Mouse (Mus musculus): ENCODE measurements around the gene Mettl16.
"Not testable (repeated sequence)": the region's sequence is repeated elsewhere in the genome, so short reads cannot be mapped to it uniquely, and the experiment has no call there.

Gene Mettl16

GRCm38 (mm10) chr11:74792874-74793273 lies 22.2 kb downstream of the Mettl16 start:
- no peak for DNase-seq

- no peak for DNase-seq
Measured at GRCm38 (mm10) chr11:74800658-74801057, 30.0 kb downstream of the Mettl16 start.

GRCm38 (mm10) chr11:74804081-74804627 lies 33.5 kb downstream of the Mettl16 start:
- no peak for DNase-seq

DNA sequence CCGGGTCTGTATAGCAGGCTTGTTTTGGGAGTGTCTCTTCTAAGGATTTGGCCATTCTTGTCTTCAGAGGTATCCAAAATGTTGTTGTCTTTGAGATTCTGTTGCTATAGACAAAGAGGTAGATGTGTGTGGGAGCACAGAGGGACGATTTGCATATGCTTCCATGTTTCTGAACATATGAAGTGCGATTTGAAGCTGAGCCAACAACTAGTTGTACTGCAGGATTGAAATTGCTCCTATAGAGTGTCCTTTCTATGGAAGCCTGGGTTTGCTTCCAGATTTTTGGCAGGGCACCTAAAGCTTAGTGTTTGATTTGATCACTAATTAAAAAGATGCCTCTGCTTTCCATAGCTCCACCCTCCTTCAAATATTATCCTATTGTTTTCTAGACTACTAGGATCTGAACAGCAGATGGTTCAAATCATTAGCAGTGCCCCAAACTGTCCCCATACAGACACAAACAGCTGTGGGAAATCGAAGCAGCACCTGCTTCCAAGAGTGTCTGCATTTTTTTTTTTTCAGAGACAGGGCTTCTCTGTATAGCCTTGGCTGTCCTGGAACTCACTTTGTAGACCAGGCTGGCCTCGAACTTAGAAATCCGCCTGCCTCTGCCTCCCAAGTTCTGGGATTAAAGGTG lies 36.7 kb downstream of the Mettl16 start:
- no peak for DNase-seq

- DNase-seq = no peak
Measured at GRCm38 (mm10) chr11:74808251-74808853, 37.7 kb downstream of the Mettl16 start.

DNA sequence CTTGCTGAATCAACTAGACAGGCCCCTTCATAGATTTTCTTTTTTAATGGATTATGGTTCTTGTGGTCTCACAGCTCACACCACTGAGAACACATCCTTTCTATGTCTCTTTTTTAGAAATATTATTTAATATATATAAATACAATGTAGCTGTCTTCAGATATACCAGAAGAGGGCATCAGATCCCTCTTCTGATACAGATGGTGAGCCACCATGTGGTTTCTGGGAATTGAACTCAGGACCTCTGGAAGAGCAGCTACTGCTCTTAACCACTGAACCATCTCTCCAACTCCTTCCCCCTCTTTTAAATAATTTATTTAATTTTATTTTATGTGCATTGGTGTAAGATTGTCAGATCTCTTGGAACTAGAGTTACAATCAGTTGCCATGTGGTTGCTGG lies 39.5 kb downstream of the Mettl16 start:
- no peak for DNase-seq

DNA sequence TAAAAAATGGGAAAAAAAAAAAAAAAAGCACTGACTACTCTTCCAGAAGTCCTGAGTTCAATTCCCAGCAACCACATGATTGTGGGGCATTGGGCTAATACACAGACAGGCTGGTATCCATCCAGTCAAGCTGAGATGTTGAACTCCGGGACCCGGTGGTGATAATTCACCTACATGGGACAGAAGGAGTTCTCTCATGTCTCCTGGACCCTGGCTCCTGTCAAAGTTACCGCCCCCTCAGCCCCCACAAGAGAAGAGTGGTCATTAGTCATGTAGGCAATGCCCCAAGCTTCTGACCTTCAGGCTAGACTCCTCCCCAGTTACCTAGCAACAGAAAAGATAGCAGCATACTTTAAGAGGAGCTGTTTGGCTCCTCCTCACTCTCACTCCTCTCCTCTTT lies 40.4 kb downstream of the Mettl16 start:
- not testable (repeated sequence) for DNase-seq

- DNase-seq = no peak
Measured at GRCm38 (mm10) chr11:74811538-74811937, 40.9 kb downstream of the Mettl16 start.

DNA sequence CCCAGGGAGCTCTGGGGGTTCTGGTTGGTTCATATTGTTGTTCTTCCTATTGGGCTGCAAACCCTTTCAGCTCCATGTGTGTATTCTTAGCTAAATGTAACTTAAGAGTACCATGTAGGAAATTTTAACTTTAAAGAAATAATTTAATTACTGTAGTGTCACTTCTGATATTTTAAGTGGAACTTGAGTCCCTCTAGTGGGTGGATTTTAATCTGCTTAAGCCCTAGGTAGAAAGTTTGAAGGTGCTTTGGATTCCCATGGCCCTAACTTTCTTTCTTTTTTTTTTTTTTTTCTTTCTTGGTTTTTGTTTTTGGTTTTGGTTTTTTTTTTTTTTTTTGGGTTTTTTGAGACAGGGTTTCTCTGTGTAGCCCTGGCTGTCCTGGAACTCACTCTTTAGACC lies 45.2 kb downstream of the Mettl16 start:
- no peak for DNase-seq

DNA sequence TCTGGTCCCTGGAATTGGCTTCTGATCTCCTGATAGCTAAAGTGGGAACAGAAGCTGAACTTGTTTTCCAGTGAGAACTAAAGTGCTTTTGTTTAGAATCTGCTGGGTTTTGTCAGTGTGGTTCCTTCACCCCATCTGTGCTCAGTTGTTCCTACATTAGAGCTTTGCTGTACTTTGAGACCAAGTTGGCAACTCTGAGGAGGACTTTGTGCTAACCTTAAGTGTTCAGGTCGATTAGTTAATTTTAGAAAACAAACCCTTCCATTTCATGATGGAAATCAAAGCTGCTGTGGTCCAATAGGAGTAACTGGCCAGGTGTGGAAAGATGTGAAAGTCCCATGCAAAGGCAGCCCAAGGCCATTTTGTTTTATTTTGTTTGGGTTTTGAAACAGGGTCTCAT lies 50.3 kb downstream of the Mettl16 start:
- no peak for DNase-seq

DNA sequence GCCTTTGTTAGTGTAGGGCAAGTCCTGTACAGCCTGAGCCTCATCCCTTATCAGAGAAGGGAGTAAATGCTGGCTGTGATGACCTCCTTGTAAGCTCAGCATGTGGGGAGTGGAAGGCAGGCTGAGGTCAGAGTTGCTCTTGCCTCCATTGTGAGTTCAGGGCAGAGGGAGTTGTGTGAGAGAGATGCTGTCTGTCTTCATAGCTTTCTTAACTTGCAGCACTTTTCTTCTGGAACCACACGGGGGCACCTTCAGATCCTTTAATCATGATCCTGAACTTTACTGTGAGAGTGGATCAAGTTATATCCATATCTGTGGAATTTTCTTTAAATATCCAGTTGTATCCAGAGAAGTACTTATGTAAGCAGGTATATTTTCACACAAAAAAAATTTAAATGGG lies 50.8 kb downstream of the Mettl16 start:
- no peak for DNase-seq

DNA sequence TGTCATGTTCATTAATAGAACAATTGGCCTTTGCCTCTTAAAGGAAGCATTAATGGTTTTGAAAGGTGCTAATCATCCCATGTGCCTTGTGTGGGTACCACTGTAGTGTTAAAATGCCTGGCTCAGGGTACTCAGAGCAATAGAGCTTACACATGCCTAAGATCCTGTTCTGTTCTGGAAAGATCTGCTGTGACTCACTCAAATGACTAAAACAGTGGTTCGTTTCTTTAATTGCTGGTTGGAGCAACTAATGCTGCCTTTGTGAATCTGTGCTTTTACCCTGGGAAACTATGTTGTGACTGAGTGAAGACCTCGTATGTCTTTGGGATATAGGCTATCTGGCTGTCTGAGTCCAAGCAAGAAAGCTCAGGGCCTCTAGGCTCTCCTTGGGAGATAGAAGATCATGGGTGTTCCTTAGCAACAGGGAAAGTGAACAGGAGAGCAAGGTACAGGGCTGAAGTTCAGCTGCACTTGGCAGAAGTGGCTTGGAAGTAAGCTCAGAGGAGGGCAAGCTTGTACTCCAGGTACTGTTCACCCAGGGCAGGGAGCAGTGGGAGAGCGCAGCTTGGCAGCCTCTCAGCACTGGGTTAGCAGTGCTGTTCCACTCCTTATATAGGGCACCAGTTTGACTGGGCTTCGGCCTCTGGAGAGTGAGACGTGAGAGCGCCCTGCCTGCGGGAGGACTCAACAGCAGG lies 52.3 kb downstream of the Mettl16 start:
- no peak for DNase-seq

- DNase-seq = no peak
Measured at GRCm38 (mm10) chr11:74826151-74826550, 55.5 kb downstream of the Mettl16 start.

DNA sequence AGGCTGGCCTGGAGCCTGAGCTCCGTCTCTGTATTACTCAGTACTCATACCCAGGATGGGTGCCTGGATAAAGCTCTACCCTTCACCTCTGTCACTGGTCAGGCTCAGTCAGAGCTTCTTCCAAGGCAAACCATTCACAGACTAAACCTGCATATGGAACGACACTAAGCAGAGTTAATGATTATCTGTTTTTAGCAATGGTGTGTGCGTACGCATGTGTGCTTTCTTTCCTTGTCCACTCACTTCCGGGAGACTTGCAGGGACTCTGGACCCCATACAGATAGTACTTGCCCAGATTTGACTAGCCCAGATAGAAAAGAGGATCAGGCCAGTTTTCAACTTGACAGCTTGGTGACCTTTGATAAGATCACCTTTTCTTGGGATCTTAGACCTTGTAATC lies 56.1 kb downstream of the Mettl16 start:
- no peak for DNase-seq

GRCm38 (mm10) chr11:74827791-74828403 lies 57.3 kb downstream of the Mettl16 start:
- no peak for DNase-seq

- no peak for DNase-seq
Measured at GRCm38 (mm10) chr11:74828404-74828931, 57.8 kb downstream of the Mettl16 start.

- DNase-seq = no peak
Measured at GRCm38 (mm10) chr11:74828965-74829550, 58.4 kb downstream of the Mettl16 start.

GRCm38 (mm10) chr11:74829812-74830211 lies 59.2 kb downstream of the Mettl16 start:
- peak; percentile 89 for DNase-seq

DNA sequence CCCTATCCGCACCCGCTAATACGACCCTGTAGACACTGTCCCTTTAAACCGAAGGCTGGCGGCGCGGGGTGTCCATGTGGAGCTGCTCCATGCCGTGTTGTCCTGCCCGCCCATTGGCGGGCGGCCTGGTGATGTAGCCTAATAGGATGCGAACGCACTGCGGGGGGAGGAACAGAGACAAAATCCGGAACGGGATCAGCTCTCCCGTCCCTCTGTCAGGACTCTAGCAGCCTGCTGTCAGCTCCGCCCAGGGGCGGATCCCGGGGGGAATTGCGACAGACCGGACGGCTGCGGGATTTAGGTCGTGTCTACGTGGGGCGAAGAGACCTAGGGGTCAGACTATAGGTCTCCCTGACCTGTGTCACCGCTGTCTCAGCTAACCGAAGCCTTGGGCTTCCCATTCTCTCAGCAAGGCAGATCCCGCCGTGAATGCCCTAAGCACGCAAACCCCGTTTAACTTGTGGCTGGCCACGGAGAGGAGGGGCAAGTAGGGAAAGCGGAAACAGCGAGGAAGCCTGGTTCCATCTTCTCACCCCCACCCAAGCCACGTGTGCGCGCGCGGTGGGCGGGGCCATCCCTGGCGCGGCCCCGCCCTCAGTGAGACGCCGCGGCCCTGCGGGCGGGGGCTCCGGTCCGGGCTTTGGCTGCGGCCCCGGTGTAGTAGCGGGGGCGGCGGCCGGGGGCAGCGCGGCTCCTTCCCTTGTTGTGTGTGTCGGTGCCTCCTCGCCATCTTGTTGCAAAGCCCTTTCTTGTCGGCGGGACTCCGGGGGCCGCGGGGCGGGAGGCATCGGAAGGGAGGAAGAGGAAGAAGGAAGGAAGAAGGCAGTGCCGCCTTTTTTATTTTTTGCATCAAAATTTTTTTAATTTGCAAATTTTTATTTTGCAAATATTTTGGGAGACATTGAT lies 59.9 kb downstream of the Mettl16 start, which contains the start of gene Mnt:
Mnt (plus strand) TSS at position 665 of the 906 bp plus-strand sequence.
- peak; percentile 96 for DNase-seq

DNA sequence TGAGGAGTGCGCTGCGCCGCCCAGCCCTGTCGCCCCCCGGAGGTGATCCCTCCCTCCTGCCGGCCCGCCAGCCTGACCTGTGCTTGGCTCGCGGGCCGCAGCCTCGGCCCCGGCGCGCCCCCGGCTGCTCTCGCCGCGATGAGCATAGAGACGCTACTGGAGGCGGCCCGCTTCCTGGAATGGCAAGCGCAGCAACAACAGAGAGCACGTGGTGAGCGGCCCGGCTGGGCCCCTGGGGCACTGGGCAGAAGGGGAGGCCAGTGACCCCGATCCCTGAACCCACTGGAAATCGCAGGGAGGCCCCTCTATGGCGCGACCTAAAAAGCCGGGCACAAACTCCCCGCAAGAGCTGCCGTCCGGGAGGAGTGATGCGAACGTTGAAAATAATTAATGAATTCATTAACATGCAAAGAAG lies 60.6 kb downstream of the Mettl16 start:
- DNase-seq = peak; percentile 68

GRCm38 (mm10) chr11:74831606-74832451 lies 61.2 kb downstream of the Mettl16 start:
- peak; percentile 99 for DNase-seq

All from liver (tissue).